ENCODE assay signal across 7 mouse cellular contexts in the genomic region with DNA sequence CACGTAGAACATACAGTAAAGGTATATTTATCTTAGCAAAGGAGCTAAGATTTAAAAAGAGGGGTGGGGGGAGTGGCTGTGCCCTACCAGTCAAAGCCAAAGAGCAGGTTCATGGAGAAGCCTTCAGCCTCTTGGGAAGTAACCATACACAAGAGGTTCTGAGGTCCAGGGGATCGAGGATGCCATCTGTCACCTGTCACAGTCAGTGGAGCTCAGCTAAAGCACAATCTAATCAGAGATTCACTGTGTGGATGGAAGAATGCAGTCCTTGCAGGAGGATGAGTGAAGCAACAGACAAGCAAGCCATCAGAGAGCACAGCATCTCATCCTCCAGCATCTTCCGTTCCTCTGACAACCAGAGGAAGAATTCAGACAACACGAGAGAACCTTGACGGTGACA.
"Had no signal": no experiment of that assay in that cellular context is flagged by ENCODE, and none has a peak within 500 bp of the region (broad histone marks: within the 10 kb centered on the region; RNA-seq: fewer than 3 reads in every experiment).

No protein-coding gene starts in this region.

- DNase-seq: lung, adult 2 months; lung, postnatal 14 days; lung, postnatal 36 days; right cerebral cortex, postnatal 14 days; thymus, adult 2 months; thymus, postnatal 25 days; thymus, postnatal 4 days had no signal
